Mouse (Mus musculus) frontal cortex, postnatal 36 days (tissue): Measurements from ENCODE around the gene Olfr1.

Experiments used
- DNase-seq, 2 experiments: peaks; one replicate each; pipeline ENCODE4 v3.0.0; 2022; ENCODE audit warnings: low spot score in 2 of 2

Olfr1 gene

GRCm38 (mm10) chr11:73399514-73399913, at the start of gene Olfr1:
Olfr1 (minus strand) TSS chr11:73399614.
- no peak for DNase-seq

- no peak for DNase-seq
These were observed 29.0 kb upstream of the Olfr1 start, which contains the start of gene Olfr378 for GRCm38 (mm10) chr11:73428377-73428776. Olfr378 (minus strand) TSS chr11:73428477.

GRCm38 (mm10) chr11:73395374-73395773, 4.0 kb downstream of the Olfr1 start:
- no peak for DNase-seq

- no peak for DNase-seq
These were observed 28.5 kb downstream of the Olfr1 start, which contains the start of gene Olfr376 for GRCm38 (mm10) chr11:73370946-73371345. Olfr376 (plus strand) TSS chr11:73371246.

- DNase-seq, result no peak
These were observed 48.9 kb downstream of the Olfr1 start, which contains the start of gene Olfr20 for GRCm38 (mm10) chr11:73350483-73350882. Olfr20 (plus strand) TSS chr11:73350783.
